Mouse (Mus musculus): Measurements from ENCODE around the gene Sec22c. TPM values are rescaled to one million over a fixed set of nuclear protein-coding genes. Genes with fewer than 3 reads are reported as not detected.
A peak's percentile ranks its signal among the peaks of the same experiment; 100 is the strongest.

The Sec22c gene
- polyA plus RNA-seq (2016; fragmentation: Nextera tagmentation; extraction: Ambion mirVana), result 25.9 and 29.5 TPM in 2 replicates

- no peaks in the 10 kb centered on the region for H3K9me3 ChIP-seq
- H3K4me3 ChIP-seq, result peak within 1 kb of the TSS; percentile 86
- H3K27ac ChIP-seq (replicated peaks), result peak within 1 kb of the TSS; percentile 69
- peak; percentile 98 for ATAC-seq (ENCODE audit: low FRiP score, low read depth)
- peaks cover 26% of the 10 kb centered on the region for H3K4me1 ChIP-seq
- peak within 1 kb of the TSS; percentile 72 for H3K9ac ChIP-seq (replicated peaks)
- peak within 1 kb of the TSS; percentile 88 for H3K4me2 ChIP-seq (replicated peaks)
- H3K27me3 ChIP-seq, result peaks cover 12% of the 10 kb centered on the region; the same call in 1 of the 2 replicates
- H3K36me3 ChIP-seq, result peaks cover 9% of the 10 kb centered on the region
- 1% methylated on average over 66 of the region's 69 CpGs for WGBS
Observed at GRCm38 (mm10) chr9:121704646-121705625, at the start of gene Sec22c. TSS of gene Sec22c (minus strand) at chr9:121705490.

- H3K27ac ChIP-seq (replicated peaks), result no peak overlapping the region
- H3K36me3 ChIP-seq, result peaks cover 68% of the 10 kb centered on the region
- no peak overlapping the region for H3K9ac ChIP-seq (replicated peaks)
- H3K9me3 ChIP-seq, result no peaks in the 10 kb centered on the region
- ATAC-seq (ENCODE audit: low FRiP score, low read depth), result no peak
- no peak overlapping the region for H3K4me2 ChIP-seq (replicated peaks)
- H3K27me3 ChIP-seq, result no peaks in the 10 kb centered on the region
- WGBS, result 92% methylated on average over 3 of the region's 3 CpGs
- no peak overlapping the region for H3K4me3 ChIP-seq
- peaks cover 12% of the 10 kb centered on the region for H3K4me1 ChIP-seq
Observed at GRCm38 (mm10) chr9:121754624-121755023, 49.3 kb upstream of the Sec22c start.

DNA sequence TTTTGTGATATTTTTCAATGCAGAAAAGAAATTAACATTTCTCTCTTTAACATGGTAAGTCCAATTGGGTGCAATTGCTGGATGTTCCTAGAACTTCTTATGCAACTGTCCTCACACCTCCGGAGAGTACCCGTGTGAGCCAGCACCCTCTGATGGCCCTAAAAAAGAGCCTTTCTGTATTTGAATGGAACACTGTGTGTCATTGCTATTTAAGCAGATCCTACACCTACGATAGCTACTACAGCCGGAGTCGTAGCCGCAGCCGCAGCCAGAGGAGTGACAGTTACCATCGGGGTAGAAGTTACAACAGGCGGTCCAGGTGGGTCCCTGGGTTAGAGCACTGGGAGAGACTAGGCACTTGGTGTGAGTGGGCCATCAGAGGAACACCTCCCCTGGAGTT, 47.5 kb upstream of the Sec22c start:
- Histone ChIP-seq H3K9me3 (no peaks in the 10 kb centered on the region), H3K4me3 (no peak overlapping the region)
- no peak for ATAC-seq (ENCODE audit: low FRiP score, low read depth)

GRCm38 (mm10) chr9:121744051-121744450, 38.8 kb upstream of the Sec22c start:
- WGBS, result 94% methylated on average over 8 of the region's 8 CpGs

More for the DNA sequence above, 47.5 kb upstream of the Sec22c start:
- WGBS, result 94% methylated on average over 9 of the region's 9 CpGs
- Histone ChIP-seq H3K27ac (replicated peaks) (no peak overlapping the region), H3K9ac (replicated peaks) (no peak overlapping the region), H3K36me3 (peaks cover 86% of the 10 kb centered on the region), H3K27me3 (no peaks in the 10 kb centered on the region), H3K4me2 (replicated peaks) (no peak overlapping the region), H3K4me1 (peaks cover under 1% of the 10 kb centered on the region; the same call in 1 of the 2 replicates)

GRCm38 (mm10) chr9:121741168-121741567, 35.9 kb upstream of the Sec22c start:
- Histone ChIP-seq H3K27me3 (no peaks in the 10 kb centered on the region), H3K9me3 (no peaks in the 10 kb centered on the region), H3K4me3 (no peak overlapping the region), H3K4me1 (no peaks in the 10 kb centered on the region), H3K27ac (replicated peaks) (no peak overlapping the region), H3K36me3 (peaks cover 51% of the 10 kb centered on the region), H3K4me2 (replicated peaks) (no peak overlapping the region), H3K9ac (replicated peaks) (no peak overlapping the region)
- 96% methylated on average over 3 of the region's 3 CpGs for WGBS
- no peak for ATAC-seq (ENCODE audit: low FRiP score, low read depth)

More at GRCm38 (mm10) chr9:121744051-121744450, 38.8 kb upstream of the Sec22c start:
- peaks cover 80% of the 10 kb centered on the region for H3K36me3 ChIP-seq
- H3K4me3 ChIP-seq, result no peak overlapping the region
- no peak overlapping the region for H3K27ac ChIP-seq (replicated peaks)
- ATAC-seq (ENCODE audit: low FRiP score, low read depth), result no peak
- H3K4me2 ChIP-seq (replicated peaks), result no peak overlapping the region
- H3K27me3 ChIP-seq, result no peaks in the 10 kb centered on the region
- H3K9me3 ChIP-seq, result no peaks in the 10 kb centered on the region
- no peak overlapping the region for H3K9ac ChIP-seq (replicated peaks)
- H3K4me1 ChIP-seq, result no peaks in the 10 kb centered on the region

- Histone ChIP-seq H3K27ac (replicated peaks) (no peak overlapping the region), H3K27me3 (no peaks in the 10 kb centered on the region), H3K9ac (replicated peaks) (no peak overlapping the region), H3K9me3 (no peaks in the 10 kb centered on the region), H3K4me1 (no peaks in the 10 kb centered on the region), H3K4me2 (replicated peaks) (no peak overlapping the region), H3K4me3 (no peak overlapping the region), H3K36me3 (peaks cover 46% of the 10 kb centered on the region)
- ATAC-seq (ENCODE audit: low FRiP score, low read depth), result no peak
- WGBS, result 88% methylated on average over 6 of the region's 6 CpGs
Observed at GRCm38 (mm10) chr9:121740490-121740889, 35.2 kb upstream of the Sec22c start.

GRCm38 (mm10) chr9:121719347-121720331, 14.3 kb upstream of the Sec22c start:
- peak overlapping the region; percentile 98 for H3K27ac ChIP-seq (replicated peaks)
- peak overlapping the region; percentile 96 for H3K9ac ChIP-seq (replicated peaks)
- peak overlapping the region; percentile 95 for H3K4me2 ChIP-seq (replicated peaks)
- under 1% methylated on average over 55 of the region's 87 CpGs for WGBS
- H3K36me3 ChIP-seq, result no peaks in the 10 kb centered on the region
- peaks cover 13% of the 10 kb centered on the region for H3K4me1 ChIP-seq
- no peaks in the 10 kb centered on the region for H3K9me3 ChIP-seq
- H3K27me3 ChIP-seq, result no peaks in the 10 kb centered on the region
- ATAC-seq (ENCODE audit: low FRiP score, low read depth), result peak; percentile 75; the same call in 1 of the 2 replicates
- H3K4me3 ChIP-seq, result peak overlapping the region; percentile 96

GRCm38 (mm10) chr9:121718792-121719318, 13.6 kb upstream of the Sec22c start, which contains the start of gene Nktr:
TSS of gene Nktr (plus strand) at chr9:121719169.
- Histone ChIP-seq H3K4me3 (peak within 1 kb of the TSS; percentile 96), H3K27me3 (no peaks in the 10 kb centered on the region), H3K4me2 (replicated peaks) (peak within 1 kb of the TSS; percentile 95), H3K36me3 (no peaks in the 10 kb centered on the region), H3K9ac (replicated peaks) (peak within 1 kb of the TSS; percentile 96), H3K9me3 (no peaks in the 10 kb centered on the region), H3K4me1 (peaks cover 13% of the 10 kb centered on the region), H3K27ac (replicated peaks) (peak within 1 kb of the TSS; percentile 98)
- ATAC-seq (ENCODE audit: low FRiP score, low read depth), result peak; percentile 99
- under 1% methylated on average over 58 of the region's 61 CpGs for WGBS

GRCm38 (mm10) chr9:121718070-121718705, 12.9 kb upstream of the Sec22c start:
- peak; percentile 3; the same call in 1 of the 2 replicates for ATAC-seq (ENCODE audit: low FRiP score, low read depth)
- peaks cover 13% of the 10 kb centered on the region for H3K4me1 ChIP-seq
- no peaks in the 10 kb centered on the region for H3K36me3 ChIP-seq
- H3K4me2 ChIP-seq (replicated peaks), result peak overlapping the region; percentile 61
- peak overlapping the region; percentile 98 for H3K27ac ChIP-seq (replicated peaks)
- peak overlapping the region; percentile 96 for H3K4me3 ChIP-seq
- no peaks in the 10 kb centered on the region for H3K27me3 ChIP-seq
- WGBS, result 71% methylated on average over 15 of the region's 15 CpGs
- peak overlapping the region; percentile 96 for H3K9ac ChIP-seq (replicated peaks)
- H3K9me3 ChIP-seq, result no peaks in the 10 kb centered on the region

GRCm38 (mm10) chr9:121717048-121717447, 11.8 kb upstream of the Sec22c start:
- ATAC-seq (ENCODE audit: low FRiP score, low read depth), result no peak
- 83% methylated on average over 2 of the region's 2 CpGs for WGBS

DNA sequence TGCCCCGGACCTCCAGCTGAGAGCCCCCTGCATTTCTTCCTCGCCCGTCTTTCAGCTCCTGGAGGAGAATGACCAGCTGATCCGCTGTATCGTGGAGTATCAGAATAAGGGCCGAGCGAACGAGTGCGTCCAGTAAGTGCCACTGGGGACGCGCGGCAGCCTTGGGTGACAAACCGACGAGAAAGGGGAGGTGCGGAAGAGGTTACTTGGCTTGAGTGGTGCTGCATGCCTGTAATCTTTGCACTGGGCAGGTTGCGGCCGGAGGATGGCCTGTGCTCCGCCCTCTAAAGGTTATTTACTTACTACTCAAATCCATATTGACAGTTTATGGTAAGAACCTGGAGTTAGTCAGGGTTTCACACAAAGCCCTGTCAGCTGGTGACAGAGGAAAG, 5.3 kb upstream of the Sec22c start:
- peak; percentile 39 for ATAC-seq (ENCODE audit: low FRiP score, low read depth)
- H3K27me3 ChIP-seq, result peaks cover 12% of the 10 kb centered on the region; the same call in 1 of the 2 replicates
- peaks cover 18% of the 10 kb centered on the region for H3K4me1 ChIP-seq
- peak overlapping the region; percentile 86 for H3K27ac ChIP-seq (replicated peaks)
- no peaks in the 10 kb centered on the region for H3K9me3 ChIP-seq
- H3K4me3 ChIP-seq, result peak overlapping the region; percentile 61
- H3K9ac ChIP-seq (replicated peaks), result peak overlapping the region; percentile 81
- H3K36me3 ChIP-seq, result peaks cover 9% of the 10 kb centered on the region; the same call in 1 of the 2 replicates
- peak overlapping the region; percentile 74 for H3K4me2 ChIP-seq (replicated peaks)
- under 1% methylated on average over 18 of the region's 18 CpGs for WGBS

More at GRCm38 (mm10) chr9:121717048-121717447, 11.8 kb upstream of the Sec22c start:
- no peak overlapping the region for H3K4me3 ChIP-seq
- H3K4me2 ChIP-seq (replicated peaks), result no peak overlapping the region
- H3K36me3 ChIP-seq, result peaks cover 9% of the 10 kb centered on the region; the same call in 1 of the 2 replicates
- H3K27me3 ChIP-seq, result no peaks in the 10 kb centered on the region
- H3K9me3 ChIP-seq, result no peaks in the 10 kb centered on the region
- H3K27ac ChIP-seq (replicated peaks), result no peak overlapping the region
- H3K9ac ChIP-seq (replicated peaks), result no peak overlapping the region
- H3K4me1 ChIP-seq, result peaks cover 13% of the 10 kb centered on the region

Data from midbrain, embryonic 12.5 days (tissue).